Mouse (Mus musculus) C2C12 (cell line): ENCODE results near the gene Chp1. TPM values are rescaled to one million over a fixed set of nuclear protein-coding genes. Genes with fewer than 3 reads are reported as not detected.
A peak's percentile ranks its signal among the peaks of the same experiment; 100 is the strongest.
"Not testable (repeated sequence)": the region's sequence is repeated elsewhere in the genome, so short reads cannot be mapped to it uniquely, and the experiment has no call there.

Source experiments
- H3K27me3 ChIP-seq: one replicate; pipeline ENCODE4 v1.6.1; 2011; ENCODE audit not compliant: control insufficient read depth, insufficient read depth, insufficient read length
- H3K36me3 ChIP-seq: one replicate; pipeline ENCODE4 v1.6.1; 2011; ENCODE audit not compliant: control insufficient read depth, insufficient read depth
- H3K4me3 ChIP-seq: one replicate; pipeline ENCODE4 v1.5.1; 2011; ENCODE audit warnings: mild to moderate bottlenecking, control low read depth; ENCODE audit not compliant: poor library complexity, insufficient read depth, severe bottlenecking
- H3K79me2 ChIP-seq: one replicate; pipeline ENCODE4 v1.6.1; 2011; ENCODE audit not compliant: control insufficient read depth, insufficient read depth
- H3K79me3 ChIP-seq: one replicate; pipeline ENCODE4 v1.6.1; 2011; ENCODE audit warnings: low read depth, control low read depth
- H3ac ChIP-seq: one replicate; pipeline ENCODE3; 2011; ENCODE audit warnings: low read depth; ENCODE audit not compliant: control insufficient read depth, insufficient read length
- CEBPB ChIP-seq: IDR thresholded peaks from one replicate; pipeline ENCODE4 v1.6.1; 2011; ENCODE audit warnings: low read depth, mild to moderate bottlenecking, control low read depth, moderate library complexity
- CTCF ChIP-seq: IDR thresholded peaks from one replicate; pipeline ENCODE4 v1.5.1; 2011; ENCODE audit not compliant: control insufficient read depth, insufficient read depth, insufficient read length
- FOSL1 ChIP-seq: IDR thresholded peaks from one replicate; pipeline ENCODE4 v1.8.0; 2011; ENCODE audit warnings: mild to moderate bottlenecking, low read length; ENCODE audit not compliant: poor library complexity, insufficient read depth, severe bottlenecking
- MAX ChIP-seq: IDR thresholded peaks from one replicate; pipeline ENCODE4 v1.6.1; 2011; ENCODE audit warnings: mild to moderate bottlenecking, control low read depth
- MYOD1 ChIP-seq: IDR thresholded peaks from one replicate; pipeline ENCODE4 v1.6.1; 2011; ENCODE audit warnings: low read depth; ENCODE audit not compliant: control insufficient read depth, insufficient read length
- MYOG ChIP-seq: IDR thresholded peaks from one replicate; pipeline ENCODE4 v1.6.1; 2011; ENCODE audit not compliant: control insufficient read depth, insufficient read length; ENCODE audit errors: extremely low read depth
- USF1 ChIP-seq: IDR thresholded peaks from one replicate; pipeline ENCODE4 v1.6.1; 2011; ENCODE audit warnings: low read depth, mild to moderate bottlenecking, control low read depth, moderate library complexity
- polyA plus RNA-seq: library from polyadenylated mRNA; unstranded; fragments of >200 nt; fragmentation: generic; extraction: Trizol; gene quantifications from one replicate; pipeline ENCODE4 v1.2.1, GENCODE M21; 2012; ENCODE audit warnings: missing spikeins

Chp1 gene
- polyA plus RNA-seq, 1 experiment, result 51.9 TPM

- H3ac ChIP-seq, result peak overlapping the region; percentile 85
- TF ChIP-seq MAX, result peak; percentile 31
- no peak for TF ChIP-seq MYOG
- no peak for TF ChIP-seq CTCF
- no peak for TF ChIP-seq CEBPB
- TF ChIP-seq USF1, result no peak
- TF ChIP-seq FOSL1, result no peak
- peaks cover 27% of the 10 kb centered on the region for H3K79me3 ChIP-seq
- H3K36me3 ChIP-seq, result peaks cover 36% of the 10 kb centered on the region
- peaks cover 53% of the 10 kb centered on the region for H3K79me2 ChIP-seq
- no peaks in the 10 kb centered on the region for H3K27me3 ChIP-seq
- peak overlapping the region; percentile 84 for H3K4me3 ChIP-seq
These were observed 46.9 kb downstream of the Chp1 start for GRCm38 (mm10) chr2:119594113-119594981.

GRCm38 (mm10) chr2:119595308-119595707, 47.8 kb downstream of the Chp1 start:
- Histone ChIP-seq H3ac (no peak overlapping the region), H3K27me3 (no peaks in the 10 kb centered on the region), H3K4me3 (peak overlapping the region; percentile 84), H3K79me2 (peaks cover 60% of the 10 kb centered on the region), H3K79me3 (peaks cover 27% of the 10 kb centered on the region), H3K36me3 (peaks cover 45% of the 10 kb centered on the region)
- no peak for TF ChIP-seq MYOG
- TF ChIP-seq USF1, result no peak
- TF ChIP-seq CTCF, result no peak
- TF ChIP-seq FOSL1, result no peak
- no peak for TF ChIP-seq CEBPB
- no peak for TF ChIP-seq MAX
- TF ChIP-seq MYOD1, result no peak

- Histone ChIP-seq H3K27me3 (no peaks in the 10 kb centered on the region), H3ac (no peak overlapping the region), H3K79me2 (peaks cover 76% of the 10 kb centered on the region), H3K79me3 (peaks cover 32% of the 10 kb centered on the region), H3K36me3 (peaks cover 60% of the 10 kb centered on the region), H3K4me3 (no peak overlapping the region)
- TF ChIP-seq MAX, result no peak
- no peak for TF ChIP-seq MYOG
These were observed 49.4 kb downstream of the Chp1 start for GRCm38 (mm10) chr2:119596781-119597330.

GRCm38 (mm10) chr2:119601027-119601426, 53.5 kb downstream of the Chp1 start:
- no peak overlapping the region for H3K4me3 ChIP-seq
- H3K79me3 ChIP-seq, result peaks cover 23% of the 10 kb centered on the region
- H3K79me2 ChIP-seq, result peaks cover 86% of the 10 kb centered on the region
- H3K36me3 ChIP-seq, result peaks cover 93% of the 10 kb centered on the region
- H3ac ChIP-seq, result no peak overlapping the region
- no peak for TF ChIP-seq USF1
- no peak for TF ChIP-seq MYOD1
- TF ChIP-seq FOSL1, result no peak
- no peak for TF ChIP-seq CEBPB
- no peak for TF ChIP-seq MYOG
- TF ChIP-seq CTCF, result no peak
- TF ChIP-seq MAX, result no peak
- no peaks in the 10 kb centered on the region for H3K27me3 ChIP-seq

GRCm38 (mm10) chr2:119601575-119601974, 54.1 kb downstream of the Chp1 start:
- peaks cover 81% of the 10 kb centered on the region for H3K79me2 ChIP-seq
- H3ac ChIP-seq, H3K27me3 ChIP-seq, H3K4me3 ChIP-seq: not testable (repeated sequence)
- peaks cover 21% of the 10 kb centered on the region for H3K79me3 ChIP-seq
- H3K36me3 ChIP-seq, result peaks cover 93% of the 10 kb centered on the region

GRCm38 (mm10) chr2:119602488-119602887, 55.0 kb downstream of the Chp1 start:
- H3K4me3 ChIP-seq, result no peak overlapping the region
- peaks cover 76% of the 10 kb centered on the region for H3K79me2 ChIP-seq
- H3K27me3 ChIP-seq, result no peaks in the 10 kb centered on the region
- H3K79me3 ChIP-seq, result peaks cover 20% of the 10 kb centered on the region
- no peak for TF ChIP-seq USF1
- no peak for TF ChIP-seq CTCF
- TF ChIP-seq CEBPB, result no peak
- no peak for TF ChIP-seq FOSL1
- no peak for TF ChIP-seq MYOD1
- TF ChIP-seq MAX, result no peak
- TF ChIP-seq MYOG, result no peak
- no peak overlapping the region for H3ac ChIP-seq
- H3K36me3 ChIP-seq, result peaks cover 92% of the 10 kb centered on the region
